Mouse (Mus musculus): Measurements from ENCODE around the gene Fbxo44. TPM values are rescaled to one million over a fixed set of nuclear protein-coding genes. Genes with fewer than 3 reads are reported as not detected.

The Fbxo44 gene
- polyA plus RNA-seq, 1 experiment, result 2.1 TPM

GRCm38 (mm10) chr4:148152547-148152946 is 7.7 kb downstream of the Fbxo44 start:
- TF ChIP-seq CTCF (IDR thresholded peaks at IDR 0.05; ENCODE audit: control insufficient read depth, insufficient read depth, insufficient read length) (no peak), MYOD1 (IDR thresholded peaks at IDR 0.05; ENCODE audit: control insufficient read depth, insufficient read length, low read depth) (no peak), MYOG (IDR thresholded peaks at IDR 0.05; ENCODE audit: control insufficient read depth, extremely low read depth, insufficient read length) (no peak)
- Histone ChIP-seq H3K27me3 (ENCODE audit: control insufficient read depth, insufficient read depth, insufficient read length) (no peaks in the 10 kb centered on the region), H3K36me3 (ENCODE audit: control insufficient read depth, insufficient read depth) (no peaks in the 10 kb centered on the region), H3K79me3 (ENCODE audit: low read depth) (no peaks in the 10 kb centered on the region), H3ac (ENCODE audit: control insufficient read depth, insufficient read length, low read depth) (no peak overlapping the region), H3K79me2 (ENCODE audit: control insufficient read depth, insufficient read depth) (no peaks in the 10 kb centered on the region), H3K4me3 (ENCODE audit: insufficient read depth, poor library complexity, severe bottlenecking) (no peak overlapping the region)

GRCm38 (mm10) chr4:148151267-148152168 is 8.8 kb downstream of the Fbxo44 start, which contains the start of gene Fbxo6:
Gene Fbxo6 (minus strand): TSS chr4:148152140.
- Histone ChIP-seq H3K79me3 (ENCODE audit: low read depth) (no peaks in the 10 kb centered on the region), H3K36me3 (ENCODE audit: control insufficient read depth, insufficient read depth) (no peaks in the 10 kb centered on the region), H3K4me3 (ENCODE audit: insufficient read depth, poor library complexity, severe bottlenecking) (peak within 1 kb of the TSS; percentile 45), H3K79me2 (ENCODE audit: control insufficient read depth, insufficient read depth) (no peaks in the 10 kb centered on the region), H3K27me3 (ENCODE audit: control insufficient read depth, insufficient read depth, insufficient read length) (no peaks in the 10 kb centered on the region), H3ac (ENCODE audit: control insufficient read depth, insufficient read length, low read depth) (peak within 1 kb of the TSS; percentile 96)
- no peak for TF ChIP-seq FOSL1 (IDR thresholded peaks at IDR 0.05; ENCODE audit: insufficient read depth, low read length, poor library complexity, severe bottlenecking)
- TF ChIP-seq CTCF (IDR thresholded peaks at IDR 0.05; ENCODE audit: control insufficient read depth, insufficient read depth, insufficient read length), result peak; percentile 75
- TF ChIP-seq USF1 (IDR thresholded peaks at IDR 0.05; ENCODE audit: low read depth), result no peak
- TF ChIP-seq MYOD1 (IDR thresholded peaks at IDR 0.05; ENCODE audit: control insufficient read depth, insufficient read length, low read depth), result no peak
- no peak for TF ChIP-seq MAX (IDR thresholded peaks at IDR 0.05)
- no peak for TF ChIP-seq MYOG (IDR thresholded peaks at IDR 0.05; ENCODE audit: control insufficient read depth, extremely low read depth, insufficient read length)
- TF ChIP-seq CEBPB (IDR thresholded peaks at IDR 0.05; ENCODE audit: low read depth), result no peak

GRCm38 (mm10) chr4:148150953-148151266 is 9.4 kb downstream of the Fbxo44 start:
- Histone ChIP-seq H3K36me3 (ENCODE audit: control insufficient read depth, insufficient read depth) (peaks cover 5% of the 10 kb centered on the region), H3K79me2 (ENCODE audit: control insufficient read depth, insufficient read depth) (no peaks in the 10 kb centered on the region), H3ac (ENCODE audit: control insufficient read depth, insufficient read length, low read depth) (no peak overlapping the region), H3K27me3 (ENCODE audit: control insufficient read depth, insufficient read depth, insufficient read length) (no peaks in the 10 kb centered on the region), H3K79me3 (ENCODE audit: low read depth) (no peaks in the 10 kb centered on the region), H3K4me3 (ENCODE audit: insufficient read depth, poor library complexity, severe bottlenecking) (peak overlapping the region; percentile 45)
- TF ChIP-seq MYOD1 (IDR thresholded peaks at IDR 0.05; ENCODE audit: control insufficient read depth, insufficient read length, low read depth) (no peak), FOSL1 (IDR thresholded peaks at IDR 0.05; ENCODE audit: insufficient read depth, low read length, poor library complexity, severe bottlenecking) (no peak), MAX (IDR thresholded peaks at IDR 0.05) (no peak), USF1 (IDR thresholded peaks at IDR 0.05; ENCODE audit: low read depth) (no peak), MYOG (IDR thresholded peaks at IDR 0.05; ENCODE audit: control insufficient read depth, extremely low read depth, insufficient read length) (no peak), CEBPB (IDR thresholded peaks at IDR 0.05; ENCODE audit: low read depth) (no peak), CTCF (IDR thresholded peaks at IDR 0.05; ENCODE audit: control insufficient read depth, insufficient read depth, insufficient read length) (no peak)

- no peak for TF ChIP-seq CEBPB (IDR thresholded peaks at IDR 0.05; ENCODE audit: low read depth)
- TF ChIP-seq FOSL1 (IDR thresholded peaks at IDR 0.05; ENCODE audit: insufficient read depth, low read length, poor library complexity, severe bottlenecking), result no peak
- no peak for TF ChIP-seq CTCF (IDR thresholded peaks at IDR 0.05; ENCODE audit: control insufficient read depth, insufficient read depth, insufficient read length)
- TF ChIP-seq MAX (IDR thresholded peaks at IDR 0.05), result no peak
- no peak for TF ChIP-seq MYOD1 (IDR thresholded peaks at IDR 0.05; ENCODE audit: control insufficient read depth, insufficient read length, low read depth)
- TF ChIP-seq USF1 (IDR thresholded peaks at IDR 0.05; ENCODE audit: low read depth), result no peak
- no peak for TF ChIP-seq MYOG (IDR thresholded peaks at IDR 0.05; ENCODE audit: control insufficient read depth, extremely low read depth, insufficient read length)
- Histone ChIP-seq H3K27me3 (ENCODE audit: control insufficient read depth, insufficient read depth, insufficient read length) (no peaks in the 10 kb centered on the region), H3K79me3 (ENCODE audit: low read depth) (no peaks in the 10 kb centered on the region), H3K79me2 (ENCODE audit: control insufficient read depth, insufficient read depth) (no peaks in the 10 kb centered on the region), H3K36me3 (ENCODE audit: control insufficient read depth, insufficient read depth) (peaks cover 12% of the 10 kb centered on the region), H3K4me3 (ENCODE audit: insufficient read depth, poor library complexity, severe bottlenecking) (no peak overlapping the region), H3ac (ENCODE audit: control insufficient read depth, insufficient read length, low read depth) (no peak overlapping the region)
Observed at GRCm38 (mm10) chr4:148150242-148150641, 10.0 kb downstream of the Fbxo44 start.

- no peak for TF ChIP-seq FOSL1 (IDR thresholded peaks at IDR 0.05; ENCODE audit: insufficient read depth, low read length, poor library complexity, severe bottlenecking)
- TF ChIP-seq USF1 (IDR thresholded peaks at IDR 0.05; ENCODE audit: low read depth), result no peak
- TF ChIP-seq CTCF (IDR thresholded peaks at IDR 0.05; ENCODE audit: control insufficient read depth, insufficient read depth, insufficient read length), result no peak
- TF ChIP-seq MAX (IDR thresholded peaks at IDR 0.05), result no peak
- no peak for TF ChIP-seq CEBPB (IDR thresholded peaks at IDR 0.05; ENCODE audit: low read depth)
- TF ChIP-seq MYOD1 (IDR thresholded peaks at IDR 0.05; ENCODE audit: control insufficient read depth, insufficient read length, low read depth), result no peak
- TF ChIP-seq MYOG (IDR thresholded peaks at IDR 0.05; ENCODE audit: control insufficient read depth, extremely low read depth, insufficient read length), result no peak
- Histone ChIP-seq H3K79me3 (ENCODE audit: low read depth) (no peaks in the 10 kb centered on the region), H3K79me2 (ENCODE audit: control insufficient read depth, insufficient read depth) (no peaks in the 10 kb centered on the region), H3ac (ENCODE audit: control insufficient read depth, insufficient read length, low read depth) (no peak overlapping the region), H3K36me3 (ENCODE audit: control insufficient read depth, insufficient read depth) (peaks cover 12% of the 10 kb centered on the region), H3K4me3 (ENCODE audit: insufficient read depth, poor library complexity, severe bottlenecking) (no peak overlapping the region), H3K27me3 (ENCODE audit: control insufficient read depth, insufficient read depth, insufficient read length) (no peaks in the 10 kb centered on the region)
Observed at GRCm38 (mm10) chr4:148149540-148149939, 10.7 kb downstream of the Fbxo44 start.
